Mouse (Mus musculus) heart, postnatal 0 days (tissue): ENCODE measurements around the gene Olfr1344.

ENCODE experiments used
- CTCF ChIP-seq: IDR thresholded peaks from 2 replicates; pipeline ENCODE4 v1.5.1; 2016; ENCODE audit warnings: antibody characterized with exemption, control low read depth, low read depth
- EP300 ChIP-seq: IDR thresholded peaks from 2 replicates; pipeline ENCODE4 v1.6.1; 2016; ENCODE audit warnings: antibody characterized with exemption, low read depth

GRCm38 (mm10) chr7:6419894-6420293 is 18.6 kb upstream of the Olfr1344 start:
- TF ChIP-seq CTCF (no peak), EP300 (no peak)
